Mouse (Mus musculus): Measurements from ENCODE around the gene Casc3.

The Casc3 gene

GRCm38 (mm10) chr11:98804605-98805004 is at the start of gene Casc3:
Gene Casc3 (plus strand): TSS chr11:98804905.
- no peak for DNase-seq (ENCODE audit: low spot score)

DNA sequence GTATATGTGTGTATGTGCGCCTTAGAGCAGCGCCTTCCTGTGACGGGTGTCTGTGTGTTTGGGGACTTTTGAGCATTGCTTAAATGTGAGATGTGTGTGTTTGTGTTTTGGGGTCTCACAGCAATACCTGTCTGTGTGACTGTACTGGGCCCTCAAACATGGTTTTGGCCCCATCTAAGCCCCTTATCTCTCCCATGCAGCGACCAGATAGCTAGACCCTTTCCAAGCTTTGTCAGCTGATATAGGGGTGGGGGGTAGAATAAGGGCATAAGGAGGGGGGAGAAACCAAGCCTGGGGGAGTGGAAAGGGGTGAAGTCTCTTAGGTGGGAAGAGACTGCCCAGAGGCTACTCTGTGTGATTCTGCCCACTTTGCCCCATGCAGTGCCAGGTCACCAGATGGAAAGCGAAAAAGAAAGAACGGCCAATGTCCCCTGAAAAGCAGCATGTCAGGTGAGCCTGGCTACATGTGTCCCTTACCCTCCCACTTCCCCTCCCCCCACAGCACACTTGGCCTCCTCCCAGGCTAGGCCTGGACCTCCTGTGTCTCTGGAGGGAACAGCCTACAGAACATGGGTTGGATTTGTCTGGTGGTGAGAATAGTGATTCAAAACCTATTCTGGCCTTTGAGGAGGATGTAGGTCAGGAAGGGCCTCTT is 48.9 kb upstream of the Casc3 start:
- no peak for DNase-seq (ENCODE audit: low spot score)

DNA sequence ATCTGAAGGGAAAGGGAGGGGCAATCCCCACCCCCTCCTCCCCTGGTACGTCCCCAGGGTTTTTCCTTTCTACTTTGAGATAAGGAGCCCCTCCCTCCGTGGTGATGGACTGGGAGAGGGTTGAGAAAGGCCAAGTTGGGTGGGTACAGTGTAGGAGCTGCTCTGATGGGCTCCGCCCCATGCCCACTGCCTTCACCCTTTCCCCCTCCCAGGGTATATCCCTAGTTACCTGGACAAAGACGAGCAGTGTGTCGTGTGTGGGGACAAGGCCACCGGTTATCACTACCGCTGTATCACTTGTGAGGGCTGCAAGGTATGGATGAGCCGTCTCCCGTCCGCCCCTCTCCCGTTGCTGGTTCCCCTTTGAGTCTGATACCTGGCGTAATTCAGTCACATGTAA is 48.0 kb upstream of the Casc3 start:
- no peak for DNase-seq (ENCODE audit: low spot score)

DNA sequence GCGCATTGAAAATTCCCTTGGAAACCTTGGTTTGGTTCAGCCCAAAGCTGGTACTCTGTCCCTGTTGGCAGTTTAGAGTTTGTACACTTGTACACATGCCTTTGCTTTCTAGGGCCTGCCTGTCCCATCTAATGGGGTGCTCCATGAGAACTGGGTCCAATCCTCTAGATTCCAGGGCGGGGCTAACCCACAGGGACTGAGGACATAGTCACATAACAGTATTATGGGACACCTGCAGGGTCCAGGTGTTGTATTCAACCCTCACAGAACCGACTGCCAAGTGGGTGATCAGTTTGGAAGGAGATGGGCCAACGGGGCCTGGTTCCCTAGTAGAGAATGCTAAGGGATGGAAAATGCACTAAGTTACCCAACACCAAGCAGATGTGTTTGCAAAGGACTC is 42.8 kb upstream of the Casc3 start:
- DNase-seq (ENCODE audit: low spot score), result no peak

DNA sequence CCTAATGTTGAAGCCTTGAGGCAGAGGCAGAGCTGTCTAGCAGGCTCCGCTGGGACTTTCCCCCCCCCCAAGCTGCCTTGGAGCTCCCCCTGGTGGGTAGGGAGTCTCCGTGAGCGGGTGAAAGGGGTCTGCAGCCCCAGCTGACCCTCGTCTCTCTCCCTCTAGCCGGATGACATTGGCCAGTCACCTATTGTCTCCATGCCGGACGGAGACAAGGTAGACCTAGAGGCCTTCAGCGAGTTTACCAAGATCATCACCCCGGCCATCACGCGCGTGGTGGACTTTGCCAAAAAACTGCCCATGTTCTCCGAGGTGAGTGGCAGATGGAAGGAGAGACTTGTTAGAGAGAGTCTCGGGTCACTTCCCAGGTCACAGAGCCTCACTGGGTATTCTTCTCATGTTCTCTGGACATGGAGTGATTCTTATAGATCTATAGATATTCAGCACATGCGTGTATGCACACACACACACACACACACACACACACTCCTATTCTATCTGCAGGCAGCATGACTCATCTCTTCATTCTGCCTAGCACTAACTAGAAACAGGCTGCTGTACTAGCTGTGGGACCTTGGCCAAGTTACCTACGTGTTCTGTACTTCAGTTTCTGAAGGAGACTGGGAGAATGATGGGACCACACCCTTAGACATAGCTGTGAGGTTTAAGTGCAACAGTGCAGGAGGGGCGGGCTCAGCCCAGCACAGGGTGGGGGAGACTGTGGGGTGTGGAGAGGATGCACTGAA is 41.8 kb upstream of the Casc3 start:
- DNase-seq (ENCODE audit: low spot score), result peak; percentile 50

DNA sequence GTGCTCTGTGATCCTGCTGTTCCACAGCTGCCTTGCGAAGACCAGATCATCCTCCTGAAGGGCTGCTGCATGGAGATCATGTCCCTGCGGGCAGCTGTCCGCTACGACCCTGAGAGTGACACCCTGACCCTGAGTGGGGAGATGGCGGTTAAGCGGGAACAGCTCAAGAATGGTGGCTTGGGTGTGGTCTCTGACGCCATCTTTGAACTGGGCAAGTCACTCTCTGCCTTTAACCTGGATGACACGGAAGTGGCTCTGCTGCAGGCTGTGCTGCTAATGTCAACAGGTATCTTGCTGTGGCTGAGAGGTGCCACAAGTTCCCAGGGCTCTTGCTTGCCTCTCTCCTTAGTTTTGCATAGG is 41.2 kb upstream of the Casc3 start:
- no peak for DNase-seq (ENCODE audit: low spot score)

DNA sequence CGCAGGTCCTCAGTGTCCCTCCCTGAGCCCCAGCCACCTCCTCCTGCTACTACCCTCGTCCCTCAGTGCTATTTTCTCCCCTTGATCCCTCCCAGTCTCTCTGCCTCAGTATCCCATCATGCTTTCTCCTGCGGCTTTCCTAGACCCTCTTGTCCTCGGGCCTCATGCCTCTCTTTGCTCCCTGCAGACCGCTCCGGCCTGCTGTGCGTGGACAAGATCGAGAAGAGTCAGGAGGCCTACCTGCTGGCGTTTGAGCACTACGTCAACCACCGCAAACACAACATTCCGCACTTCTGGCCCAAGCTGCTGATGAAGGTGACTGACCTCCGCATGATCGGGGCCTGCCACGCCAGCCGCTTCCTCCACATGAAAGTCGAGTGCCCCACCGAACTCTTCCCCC is 40.6 kb upstream of the Casc3 start:
- DNase-seq (ENCODE audit: low spot score), result no peak

DNA sequence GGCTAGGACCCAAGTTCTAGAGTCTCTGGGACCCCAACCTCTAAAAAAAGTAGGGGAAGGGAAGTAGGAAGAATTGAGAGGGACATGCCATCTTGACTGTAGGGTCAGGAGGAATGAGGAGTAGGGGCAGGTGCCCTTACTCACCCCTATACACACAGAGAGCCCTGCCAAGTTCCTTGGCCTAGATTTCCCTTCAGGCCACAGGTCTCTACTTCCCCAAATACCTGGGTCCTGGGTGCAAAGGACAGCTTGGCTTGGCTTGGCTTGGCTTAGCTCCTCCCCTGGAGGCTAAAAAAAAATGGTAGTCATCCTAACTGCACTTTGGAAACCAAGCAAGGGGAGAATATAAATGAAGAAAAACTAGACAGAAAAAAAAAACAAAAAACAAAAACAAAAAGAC is 40.0 kb upstream of the Casc3 start:
- DNase-seq (ENCODE audit: low spot score), result no peak

DNA sequence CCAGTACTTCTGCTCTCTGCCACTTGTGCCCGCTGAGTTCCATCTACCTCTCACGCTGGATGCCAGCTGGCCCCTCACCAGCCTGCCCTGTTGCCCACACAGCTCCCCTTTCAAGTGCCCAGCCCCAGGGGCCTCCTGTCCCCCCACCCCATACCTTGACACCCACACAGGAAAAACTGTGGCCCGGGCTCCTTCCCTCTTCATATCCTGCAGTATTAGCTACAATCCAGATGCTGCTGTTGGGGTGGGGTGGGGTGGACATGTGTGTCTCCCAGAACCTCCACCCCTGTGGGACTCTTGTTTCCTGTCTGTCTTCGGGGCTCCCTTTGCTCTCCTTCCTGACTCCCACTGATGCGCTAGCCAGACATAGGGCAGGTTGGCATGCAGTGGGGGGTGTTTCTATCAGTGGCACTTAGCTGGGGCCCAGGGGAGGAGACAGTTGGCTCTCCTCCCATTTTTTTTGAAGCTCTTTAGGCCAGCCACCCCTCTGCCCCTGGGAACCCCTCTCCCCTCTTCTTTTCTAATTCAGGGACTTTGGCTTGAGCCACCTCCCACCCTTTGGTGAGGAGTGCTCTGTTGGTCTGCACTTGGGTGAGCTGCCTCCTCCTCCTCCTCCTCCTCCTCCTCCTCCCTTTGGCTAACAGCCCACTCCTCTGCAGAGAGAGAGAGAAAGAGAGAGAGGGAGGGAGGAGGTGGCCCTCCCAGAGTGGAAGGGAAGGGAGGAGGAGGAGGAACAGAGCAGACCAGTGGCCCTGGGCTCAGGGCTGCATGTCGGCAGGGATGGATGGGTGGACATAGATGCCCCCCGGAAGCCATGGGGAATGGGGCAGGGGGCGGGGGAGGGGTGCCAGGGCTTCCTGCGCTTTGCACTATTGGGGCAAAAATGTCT is 39.0 kb upstream of the Casc3 start:
- DNase-seq (ENCODE audit: low spot score), result no peak

DNA sequence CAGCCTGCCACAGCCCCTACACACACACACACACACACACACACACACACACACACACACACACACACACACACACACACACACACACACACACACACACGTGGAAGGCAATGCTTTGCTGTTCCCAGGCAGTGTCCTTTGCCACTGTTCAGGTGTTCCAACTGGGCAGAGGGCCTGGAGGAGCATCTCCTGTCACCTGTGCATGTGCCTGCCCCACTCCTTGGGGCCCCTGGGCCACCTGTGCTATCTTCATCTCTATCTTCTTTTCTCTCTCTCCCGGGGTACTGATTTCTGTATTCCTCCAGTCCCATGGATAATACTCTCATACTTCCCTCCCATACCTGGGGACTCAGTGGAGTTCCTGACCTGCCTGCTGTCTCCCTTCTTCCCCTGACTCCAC is 38.4 kb upstream of the Casc3 start:
- no peak for DNase-seq (ENCODE audit: low spot score)

DNA sequence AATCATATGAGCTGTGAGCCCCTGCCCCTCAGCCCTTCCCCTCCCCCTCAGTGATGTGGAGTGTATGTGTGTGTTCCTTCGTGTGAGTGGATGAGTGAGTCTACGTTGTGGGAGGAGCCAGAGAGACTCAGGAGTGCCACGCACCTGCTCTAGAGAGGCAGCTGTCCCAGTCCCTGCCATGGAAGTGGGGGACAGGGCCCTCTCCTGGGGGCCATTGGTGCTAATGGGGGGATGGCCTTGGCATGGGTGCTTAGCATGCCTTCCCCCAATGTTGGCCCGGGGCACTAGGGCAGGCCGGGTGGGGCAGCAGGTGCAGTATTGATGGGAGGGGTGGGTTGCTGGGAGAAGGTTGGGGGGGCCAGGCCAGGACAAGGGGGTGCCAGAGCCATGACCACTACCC is 37.9 kb upstream of the Casc3 start:
- DNase-seq (ENCODE audit: low spot score), result no peak

DNA sequence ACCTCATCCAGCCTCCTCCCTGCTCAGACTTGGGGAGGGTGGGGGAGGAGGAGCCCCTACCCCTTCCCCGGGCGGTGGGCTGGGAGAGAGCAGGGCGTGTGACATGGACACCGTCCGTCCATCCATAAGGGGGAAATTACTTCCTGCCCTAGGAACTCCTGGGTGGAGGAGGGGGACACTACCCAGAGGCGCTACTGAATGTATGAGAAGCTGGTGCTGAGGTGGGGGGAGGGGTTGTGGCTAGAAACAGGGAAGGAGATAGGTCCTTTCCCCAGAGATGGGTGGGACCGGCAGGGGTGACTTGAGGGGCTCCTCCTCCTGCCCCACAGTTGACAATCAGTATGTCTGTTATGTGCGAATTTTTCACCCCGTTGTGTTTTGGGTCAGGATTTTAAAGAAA is 37.4 kb upstream of the Casc3 start:
- DNase-seq (ENCODE audit: low spot score), result peak; percentile 71

GRCm38 (mm10) chr11:98767713-98768112 is 37.0 kb upstream of the Casc3 start:
- DNase-seq (ENCODE audit: low spot score), result no peak

DNA sequence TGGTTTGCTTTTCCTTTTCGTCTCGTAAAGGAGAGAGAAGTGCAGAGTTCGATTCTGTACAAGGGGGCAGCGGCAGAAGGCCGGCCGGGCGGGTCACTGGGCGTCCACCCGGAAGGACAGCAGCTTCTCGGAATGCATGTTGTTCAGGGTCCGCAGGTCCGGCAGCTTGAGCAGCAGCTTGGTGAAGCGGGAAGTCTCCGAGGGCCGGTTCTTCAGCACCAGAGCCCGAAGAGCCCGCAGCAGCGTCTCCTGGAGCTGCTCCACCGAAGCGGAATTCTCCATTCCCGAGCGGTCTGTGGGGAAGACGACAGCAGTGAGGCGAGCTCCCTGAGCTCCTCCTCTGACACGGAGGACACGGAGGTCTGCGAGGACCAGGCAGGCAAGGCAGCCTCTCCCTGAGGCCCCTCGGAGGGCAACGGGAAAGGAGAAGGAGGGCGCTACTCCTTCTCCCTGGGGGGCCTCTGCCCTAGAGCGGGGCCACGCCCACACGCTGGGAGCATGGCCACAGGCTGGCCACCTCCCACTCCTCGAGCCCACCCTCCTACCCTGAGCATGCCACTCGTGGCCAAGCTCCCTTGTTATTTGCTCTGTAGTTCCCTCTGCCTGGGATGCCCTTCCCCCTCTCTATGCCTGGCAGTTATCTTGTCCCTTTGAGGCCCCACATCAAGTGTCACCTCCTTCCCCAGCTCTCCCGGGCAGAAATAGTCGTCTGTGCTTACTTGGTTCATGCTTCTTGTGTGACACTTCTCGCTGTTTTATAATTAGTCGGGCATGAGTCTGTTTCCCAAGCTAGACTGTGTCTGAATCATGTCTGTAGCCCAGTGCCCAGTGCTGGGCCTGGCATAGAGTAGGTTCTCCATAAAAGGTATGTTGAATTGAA is 36.3 kb upstream of the Casc3 start:
- no peak for DNase-seq (ENCODE audit: low spot score)

DNA sequence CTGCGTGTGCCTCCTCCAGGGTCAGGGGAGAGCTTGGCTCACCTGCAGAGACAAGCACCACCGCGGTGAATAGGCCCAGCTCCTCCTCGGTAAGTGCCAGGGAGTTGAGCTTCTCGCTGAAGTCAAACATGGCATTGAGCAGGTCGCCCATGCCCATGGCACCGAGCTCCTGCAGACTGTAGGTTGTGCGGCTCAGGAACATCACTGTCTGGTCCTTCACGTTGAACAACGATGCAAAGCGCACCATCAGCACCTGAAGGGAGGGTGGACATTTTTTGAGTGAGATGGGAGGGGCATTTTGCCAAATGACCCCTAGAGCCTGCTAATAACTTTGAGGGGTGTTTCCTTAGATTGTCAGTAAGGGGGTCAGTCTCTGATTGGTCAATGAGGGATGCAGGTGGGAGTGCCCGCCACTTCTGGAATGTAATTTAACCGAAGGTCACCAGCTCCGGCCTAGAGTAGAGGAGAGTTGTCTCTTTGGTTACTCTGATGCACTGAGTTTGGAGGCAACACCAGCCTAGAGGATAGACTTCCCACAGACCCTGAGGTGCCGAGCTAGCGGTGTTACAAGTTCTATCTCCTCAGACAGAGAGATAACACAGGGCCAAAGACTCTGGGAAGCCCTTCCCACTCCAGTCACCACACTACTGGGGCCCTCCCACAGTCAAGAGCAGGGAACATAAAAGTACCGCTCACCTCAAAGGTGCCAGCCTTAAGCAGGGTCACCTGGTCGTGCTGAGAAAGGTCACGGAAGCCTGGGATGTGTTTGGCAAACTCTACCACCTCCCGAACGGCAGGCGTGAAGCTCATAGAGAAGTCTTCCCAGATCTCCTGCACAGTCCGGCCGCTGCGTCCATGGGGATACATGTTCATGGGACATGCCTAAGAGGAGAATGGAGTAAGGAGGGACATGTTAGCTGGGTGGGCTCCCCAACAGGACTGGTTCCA is 35.4 kb upstream of the Casc3 start:
- no peak for DNase-seq (ENCODE audit: low spot score)

- DNase-seq (ENCODE audit: low spot score), result no peak
Observed at GRCm38 (mm10) chr11:98770096-98770975, 34.4 kb upstream of the Casc3 start.

DNA sequence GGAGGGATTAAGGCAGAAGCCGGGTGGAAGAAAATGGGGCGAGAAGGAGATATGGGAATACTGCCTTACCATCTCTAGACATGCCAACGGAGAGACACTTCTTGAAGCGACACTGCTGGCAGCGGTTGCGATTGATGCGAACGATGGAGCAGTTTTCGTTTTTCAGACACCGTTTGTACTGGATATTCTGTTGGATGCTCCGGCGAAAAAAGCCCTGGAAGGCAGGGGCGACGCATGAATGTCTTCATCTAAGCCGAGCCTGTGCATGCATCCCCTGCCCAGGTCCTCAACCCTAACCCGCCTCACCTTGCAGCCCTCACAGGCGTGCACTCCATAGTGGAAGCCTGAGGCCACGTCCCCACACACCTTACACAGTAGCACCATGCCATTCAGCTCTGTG is 33.6 kb upstream of the Casc3 start:
- no peak for DNase-seq (ENCODE audit: low spot score)

DNA sequence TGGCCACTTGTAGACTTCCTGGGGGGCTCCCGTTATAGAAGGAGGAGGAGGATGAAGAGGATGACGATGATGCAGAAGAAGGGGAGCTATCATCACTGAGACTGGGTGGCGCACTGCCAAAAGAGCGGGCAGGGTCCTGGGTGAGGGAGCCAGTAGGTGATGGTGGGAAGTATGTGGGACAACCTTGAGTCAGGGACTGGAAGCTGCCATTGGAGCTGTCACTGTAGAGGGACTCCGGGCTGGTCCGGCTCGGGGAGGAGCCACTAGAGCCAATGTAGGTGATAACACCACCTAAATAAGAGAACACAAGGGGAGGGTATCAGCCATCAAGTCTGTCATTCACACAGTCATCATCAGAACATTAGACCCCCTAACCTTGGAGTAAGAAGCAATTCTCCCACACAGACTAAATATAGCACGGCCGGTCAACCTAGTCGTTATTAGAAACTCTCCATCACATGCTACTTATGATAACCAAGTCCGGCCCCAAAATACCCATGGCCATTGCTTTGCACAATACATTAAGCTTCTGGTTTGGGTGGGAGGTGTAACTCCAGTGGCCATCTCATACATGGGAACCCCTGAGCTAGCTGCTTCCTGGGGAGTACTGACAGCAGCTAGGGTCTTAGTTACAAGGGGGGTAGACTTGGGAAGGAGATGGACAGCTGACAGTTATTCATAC is 32.7 kb upstream of the Casc3 start:
- DNase-seq (ENCODE audit: low spot score), result no peak

DNA sequence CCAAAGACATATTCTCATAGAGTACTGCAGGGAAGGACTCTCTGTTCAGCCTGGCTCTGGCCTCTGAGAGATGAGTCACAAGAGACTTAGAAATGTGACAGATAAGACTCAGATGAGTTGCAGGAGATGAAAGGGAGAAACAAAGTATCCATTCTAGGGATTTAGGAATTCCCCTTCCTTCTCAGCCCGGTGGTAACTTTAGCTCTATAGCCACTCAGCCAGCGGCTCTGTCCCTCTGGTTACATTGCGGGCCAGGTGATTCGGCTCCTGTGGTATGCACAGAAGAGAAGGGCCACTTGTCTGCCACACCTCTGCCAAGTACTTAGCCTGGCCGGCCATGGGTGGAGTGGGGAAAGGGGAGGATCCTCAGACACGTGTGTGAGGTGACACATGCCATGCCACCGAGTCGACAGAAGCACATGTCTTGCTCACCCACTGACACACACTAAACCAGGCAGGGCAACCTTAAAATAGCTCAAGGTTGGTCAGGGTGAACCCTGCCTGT is 32.0 kb upstream of the Casc3 start:
- no peak for DNase-seq (ENCODE audit: low spot score)
